Mouse (Mus musculus): ENCODE results near the gene Sox6. TPM values are rescaled to one million over a fixed set of nuclear protein-coding genes. Genes with fewer than 3 reads are reported as not detected.

The Sox6 gene
- total RNA-seq, 2 experiments from 2014 or later, result 968 to 1,059 TPM

GRCm38 (mm10) chr7:115842251-115842650, 196.3 kb downstream of the Sox6 start:
- ATAC-seq (replicated peaks; ENCODE audit: low FRiP score, poor library complexity, severe bottlenecking), result no peak

DNA sequence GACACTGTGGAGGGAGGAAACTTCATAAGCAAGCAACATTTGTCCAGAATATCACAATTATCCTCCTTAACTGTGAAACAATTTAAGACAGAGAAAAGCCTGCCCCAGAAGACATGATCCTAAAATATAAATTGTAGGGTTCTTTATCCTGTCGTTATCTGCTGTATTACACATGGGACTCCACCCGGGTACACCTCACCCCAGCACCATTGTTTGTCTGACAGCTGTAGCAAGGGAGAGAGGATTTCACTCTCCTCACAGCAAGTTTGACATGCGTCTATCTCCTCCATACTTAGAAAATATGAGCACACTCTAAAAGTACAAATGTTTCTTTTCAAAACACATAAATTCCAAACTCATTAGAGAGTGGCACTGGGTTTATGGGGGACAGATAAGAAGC, 198.0 kb downstream of the Sox6 start:
- ATAC-seq (replicated peaks; ENCODE audit: low FRiP score, poor library complexity, severe bottlenecking), result no peak

- ATAC-seq (replicated peaks; ENCODE audit: low FRiP score, poor library complexity, severe bottlenecking), result no peak
Measured at GRCm38 (mm10) chr7:115835005-115835404, 203.6 kb downstream of the Sox6 start.

GRCm38 (mm10) chr7:115833701-115834100, 204.9 kb downstream of the Sox6 start:
- ATAC-seq (replicated peaks; ENCODE audit: low FRiP score, poor library complexity, severe bottlenecking), result no peak

DNA sequence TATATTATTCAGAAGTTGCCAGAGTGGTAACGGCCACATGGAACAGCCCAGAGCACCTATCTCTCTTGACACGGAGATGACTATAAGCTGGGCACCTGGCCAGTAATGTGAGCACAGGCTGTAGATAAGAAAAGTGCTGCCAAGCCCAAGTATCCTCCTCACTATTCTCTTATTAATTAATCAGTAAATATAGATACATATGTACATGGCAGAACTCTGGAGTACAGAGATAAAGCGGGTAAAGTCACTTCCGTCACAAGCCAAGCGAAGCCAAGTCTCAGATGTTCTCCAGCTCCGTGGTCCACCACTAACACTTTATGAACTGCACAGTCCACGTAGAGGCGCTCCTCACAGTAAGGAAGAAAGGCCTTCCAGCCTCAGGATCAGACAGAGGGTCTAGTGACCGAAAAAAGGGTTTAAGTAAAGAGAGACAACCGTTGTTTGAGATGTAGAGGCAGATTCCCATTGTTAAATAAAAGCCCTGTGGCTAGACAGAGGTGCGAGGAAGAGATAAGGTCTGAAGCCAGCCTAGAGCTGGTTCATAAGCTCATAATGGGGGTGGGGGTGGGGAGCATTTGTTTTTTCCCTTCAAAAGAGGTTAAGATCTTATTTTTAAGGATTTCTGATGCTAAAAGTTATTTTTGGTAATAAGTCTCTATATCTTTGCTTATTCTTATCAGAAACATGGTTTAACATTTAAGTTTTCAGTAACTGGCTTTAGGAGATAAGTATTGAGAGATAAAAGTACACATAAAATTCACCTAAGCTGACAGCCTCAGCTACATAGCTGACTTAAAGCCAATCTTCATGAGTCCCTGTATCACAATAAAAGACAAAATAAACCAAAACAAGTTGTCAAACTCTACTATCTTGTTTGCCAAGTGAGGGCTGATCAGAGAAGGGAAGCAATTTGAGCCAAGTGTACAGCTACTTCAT, 207.4 kb downstream of the Sox6 start:
- ATAC-seq (replicated peaks; ENCODE audit: low FRiP score, poor library complexity, severe bottlenecking), result peak; percentile 87

DNA sequence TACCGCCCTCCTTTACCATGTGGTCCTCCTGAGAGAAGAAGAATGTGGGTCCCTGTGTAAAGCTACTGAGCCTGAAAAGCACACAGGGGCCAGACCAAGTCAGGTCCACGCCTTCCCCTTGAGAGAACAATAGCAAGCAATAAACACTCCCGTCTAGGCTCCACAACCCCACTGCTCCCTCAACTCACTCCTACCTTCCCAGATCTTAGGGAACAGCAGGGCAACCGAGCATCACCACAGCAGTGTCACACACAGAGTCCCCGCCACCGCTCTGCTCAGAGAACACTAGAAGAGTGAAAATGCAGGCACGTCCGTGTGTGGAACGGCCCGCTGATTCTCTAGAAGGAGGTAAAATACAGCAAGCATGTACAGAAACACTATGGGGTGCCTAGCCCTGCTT, 208.2 kb downstream of the Sox6 start:
- peak; percentile 12 for ATAC-seq (replicated peaks; ENCODE audit: low FRiP score, poor library complexity, severe bottlenecking)

DNA sequence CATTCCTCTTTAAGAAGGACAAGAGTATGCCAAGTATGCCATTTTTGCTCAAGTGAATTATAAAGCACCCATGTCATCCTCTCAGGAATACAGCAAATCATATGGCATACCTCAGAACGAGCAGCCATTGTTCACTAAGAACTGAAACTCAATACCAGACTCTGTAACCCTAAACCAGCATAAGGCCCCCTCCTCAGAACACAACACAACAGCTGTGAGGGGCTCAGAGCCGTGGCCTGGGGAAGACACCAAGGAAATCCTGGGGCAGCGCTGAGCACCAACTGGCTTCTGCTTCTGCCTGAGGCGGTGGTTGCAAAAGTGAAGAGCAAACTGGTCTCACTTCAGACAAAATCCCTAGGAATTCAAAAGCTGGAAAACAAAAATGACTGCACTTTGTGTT, 208.8 kb downstream of the Sox6 start:
- ATAC-seq (replicated peaks; ENCODE audit: low FRiP score, poor library complexity, severe bottlenecking), result no peak

DNA sequence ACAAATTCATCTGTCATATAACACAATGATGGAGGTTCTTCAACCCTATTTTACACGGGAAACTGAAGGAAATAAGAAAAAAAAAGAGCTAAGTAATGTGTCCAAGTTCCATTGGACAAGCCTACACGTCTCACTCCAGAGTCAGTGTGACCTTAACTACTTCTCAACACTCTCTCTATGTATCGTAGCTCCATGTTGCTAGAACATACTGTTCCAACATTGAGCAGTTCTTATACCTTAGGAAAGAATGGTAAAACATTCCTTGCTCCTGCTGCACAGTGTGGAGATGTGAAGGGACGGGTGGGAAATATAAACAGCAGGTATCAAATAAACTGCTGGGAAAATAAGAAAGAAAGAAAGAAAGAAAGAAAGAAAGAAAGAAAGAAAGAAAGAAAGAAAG, 209.3 kb downstream of the Sox6 start:
- no peak for ATAC-seq (replicated peaks; ENCODE audit: low FRiP score, poor library complexity, severe bottlenecking)

- no peak for ATAC-seq (replicated peaks; ENCODE audit: low FRiP score, poor library complexity, severe bottlenecking)
Measured at GRCm38 (mm10) chr7:115825295-115825694, 213.3 kb downstream of the Sox6 start.

DNA sequence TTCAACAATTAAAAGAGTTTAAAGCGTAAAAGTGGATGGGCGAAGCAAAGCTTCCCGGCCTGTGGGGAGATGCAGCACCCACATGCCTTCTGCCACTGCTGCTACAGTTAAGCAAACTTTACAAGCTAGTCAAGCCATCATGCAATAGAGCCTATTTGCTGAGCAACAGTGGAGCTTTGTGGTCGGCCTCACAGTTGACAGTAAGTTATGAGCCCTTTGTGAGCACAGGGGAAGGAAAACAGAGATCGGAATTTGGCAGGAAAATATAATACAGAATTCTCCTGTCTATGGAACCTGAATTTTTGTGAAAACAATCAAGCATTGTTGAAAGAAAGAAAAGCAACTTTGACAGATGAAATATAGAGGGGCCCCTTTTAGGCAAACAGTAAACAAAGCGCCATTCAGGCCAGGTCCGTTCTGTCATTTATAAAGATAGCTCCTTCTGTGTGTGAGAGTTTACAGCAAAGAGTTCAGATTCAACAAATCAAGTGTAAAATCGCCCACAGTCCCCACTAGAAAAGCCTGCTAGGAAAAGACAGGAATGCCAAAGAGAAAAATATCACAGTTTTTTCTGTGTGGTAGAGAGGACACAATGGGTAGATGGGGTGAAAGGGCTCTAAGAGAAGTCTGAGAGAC, 213.9 kb downstream of the Sox6 start:
- no peak for ATAC-seq (replicated peaks; ENCODE audit: low FRiP score, poor library complexity, severe bottlenecking)

GRCm38 (mm10) chr7:115819136-115819535, 219.5 kb downstream of the Sox6 start:
- ATAC-seq (replicated peaks; ENCODE audit: low FRiP score, poor library complexity, severe bottlenecking), result peak; percentile 45; the same call in 1 of the 2 replicates

DNA sequence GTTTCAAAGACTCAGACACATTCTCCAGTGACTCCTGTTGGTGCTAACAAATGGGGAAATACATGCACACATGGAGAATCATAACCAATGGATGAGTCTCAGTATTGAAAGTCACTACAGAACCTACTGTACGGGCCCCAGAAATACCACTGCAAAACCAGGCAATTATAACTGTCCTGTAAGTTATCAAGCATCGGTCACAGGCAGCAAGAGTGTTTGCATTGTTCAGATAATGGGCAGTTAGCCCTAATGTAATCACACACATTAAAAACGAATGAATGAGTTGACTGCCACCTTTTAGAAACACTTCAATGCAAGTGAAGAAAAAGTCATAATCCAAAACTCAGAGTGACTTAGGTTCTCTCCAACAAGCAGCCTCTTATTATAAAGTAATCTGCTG, 235.3 kb downstream of the Sox6 start:
- no peak for ATAC-seq (replicated peaks; ENCODE audit: low FRiP score, poor library complexity, severe bottlenecking)

DNA sequence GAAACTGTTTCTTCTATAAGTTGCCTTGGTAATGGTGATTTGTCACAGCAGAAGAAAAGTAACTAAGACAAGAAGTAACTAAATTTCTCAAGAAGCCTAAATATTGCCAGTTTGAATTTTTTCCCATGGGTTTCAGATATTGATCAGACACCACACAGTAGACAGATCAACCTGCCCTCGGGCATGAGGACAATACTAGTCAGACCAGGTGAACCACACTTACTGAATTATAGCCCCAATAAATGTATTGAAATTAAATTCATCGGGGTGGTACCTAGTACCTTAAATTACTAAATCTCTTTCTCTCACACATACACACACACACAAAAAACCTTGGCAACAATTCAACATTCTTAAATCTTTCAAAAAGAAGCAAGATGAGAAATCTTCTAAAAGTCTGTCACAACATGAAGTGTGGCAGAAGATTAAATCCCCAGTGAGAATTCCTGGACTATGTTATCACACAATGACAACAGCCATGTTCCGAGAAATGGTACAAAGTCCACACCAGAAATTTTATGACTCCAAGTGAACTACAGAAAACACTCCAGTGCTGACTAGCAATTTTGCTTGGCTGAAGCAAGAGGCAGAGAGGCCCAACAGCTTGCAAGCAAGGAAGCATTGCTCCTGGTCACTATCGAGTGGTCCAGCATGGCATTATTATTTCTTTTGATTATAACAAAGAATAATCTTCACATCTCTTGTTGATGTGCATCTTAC, 244.3 kb downstream of the Sox6 start:
- ATAC-seq (replicated peaks; ENCODE audit: low FRiP score, poor library complexity, severe bottlenecking), result no peak

GRCm38 (mm10) chr7:115792841-115793240, 245.8 kb downstream of the Sox6 start:
- no peak for ATAC-seq (replicated peaks; ENCODE audit: low FRiP score, poor library complexity, severe bottlenecking)

- ATAC-seq (replicated peaks; ENCODE audit: low FRiP score, poor library complexity, severe bottlenecking), result no peak
Measured at GRCm38 (mm10) chr7:115789116-115789823, 249.3 kb downstream of the Sox6 start.

DNA sequence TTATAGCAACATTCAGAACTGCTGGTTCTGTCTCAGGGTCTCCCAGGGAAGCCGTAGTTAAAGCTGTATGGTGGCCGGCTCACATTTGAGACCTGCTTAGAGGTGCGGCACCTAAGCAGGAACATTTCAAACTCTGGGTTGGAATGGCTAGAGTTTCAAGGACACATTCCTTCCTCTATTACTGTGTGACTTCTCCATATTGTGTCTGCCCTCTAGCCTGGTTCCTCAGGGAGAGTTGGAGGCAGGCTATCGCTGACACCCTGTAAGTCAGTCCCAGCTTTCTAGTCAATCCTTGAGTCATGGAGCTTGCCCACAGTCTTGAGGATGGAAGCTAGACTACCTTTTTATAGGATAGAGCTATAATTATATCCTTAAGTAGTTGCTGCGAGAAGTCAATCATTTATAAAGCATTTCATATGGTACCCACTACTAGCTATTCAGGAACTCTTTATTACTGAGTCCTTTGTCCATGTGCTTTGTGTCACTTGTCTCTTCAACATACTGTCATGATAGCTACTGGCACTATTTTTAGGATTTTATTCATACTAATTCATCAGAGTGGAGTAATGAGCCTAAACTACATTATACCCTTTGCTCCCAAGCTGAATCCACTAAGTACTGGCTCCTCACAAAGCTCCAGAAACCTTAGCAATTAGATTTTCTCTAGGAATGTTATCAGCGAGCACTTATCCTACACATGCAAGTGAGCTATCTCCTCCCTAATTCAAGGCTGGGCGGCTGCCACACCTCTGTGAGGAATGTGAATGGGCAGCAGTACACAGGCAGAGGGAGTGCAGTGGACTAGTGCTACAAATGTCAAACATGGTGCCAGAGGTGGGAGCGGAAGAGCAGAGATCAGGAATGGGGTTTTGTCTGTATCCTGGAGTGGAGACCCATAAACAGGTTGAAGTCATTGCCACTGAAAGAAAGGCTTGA, 254.3 kb downstream of the Sox6 start:
- 0 out of 2 replicates have a peak, but pooled peaks have one; percentile 13 for ATAC-seq (replicated peaks; ENCODE audit: low FRiP score, poor library complexity, severe bottlenecking)

DNA sequence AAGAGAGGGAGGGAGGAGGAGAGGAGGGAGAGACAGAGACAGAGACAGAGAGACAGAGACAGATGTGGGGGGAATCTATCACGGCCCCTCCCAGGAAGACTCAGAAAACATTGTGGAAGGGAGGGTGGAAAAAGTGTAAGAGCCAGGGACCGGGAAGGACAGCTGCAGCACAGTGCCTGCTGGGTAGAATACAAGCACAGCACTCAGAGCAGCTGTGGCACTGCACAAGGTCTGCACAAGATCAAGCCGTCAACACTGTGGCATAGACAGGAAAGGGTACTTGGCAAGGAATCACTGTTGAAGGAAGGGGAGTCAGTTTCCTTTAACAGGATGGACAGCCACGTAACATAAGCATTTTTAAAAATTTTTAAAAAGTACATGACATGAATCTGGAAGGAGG, 258.4 kb downstream of the Sox6 start:
- no peak for ATAC-seq (replicated peaks; ENCODE audit: low FRiP score, poor library complexity, severe bottlenecking)

DNA sequence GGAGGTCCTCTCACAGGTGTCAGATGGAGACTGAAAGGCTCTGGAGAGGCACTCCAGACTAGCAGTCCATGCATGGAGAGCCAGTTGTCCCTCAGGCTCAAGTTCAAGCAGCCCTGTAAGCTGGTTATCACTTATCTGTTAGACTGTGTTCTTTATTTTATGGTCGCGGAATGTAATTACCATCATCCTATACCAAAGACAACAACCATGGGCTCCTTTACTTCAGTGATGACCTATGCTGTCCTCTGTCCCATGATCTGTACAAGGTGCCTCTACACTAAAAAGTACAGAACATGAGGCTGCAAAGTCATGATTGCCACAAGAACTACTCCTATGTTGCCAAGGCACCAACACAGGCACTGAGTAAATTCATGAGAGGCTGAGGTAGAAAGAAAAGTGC, 259.1 kb downstream of the Sox6 start:
- ATAC-seq (replicated peaks; ENCODE audit: low FRiP score, poor library complexity, severe bottlenecking), result no peak

DNA sequence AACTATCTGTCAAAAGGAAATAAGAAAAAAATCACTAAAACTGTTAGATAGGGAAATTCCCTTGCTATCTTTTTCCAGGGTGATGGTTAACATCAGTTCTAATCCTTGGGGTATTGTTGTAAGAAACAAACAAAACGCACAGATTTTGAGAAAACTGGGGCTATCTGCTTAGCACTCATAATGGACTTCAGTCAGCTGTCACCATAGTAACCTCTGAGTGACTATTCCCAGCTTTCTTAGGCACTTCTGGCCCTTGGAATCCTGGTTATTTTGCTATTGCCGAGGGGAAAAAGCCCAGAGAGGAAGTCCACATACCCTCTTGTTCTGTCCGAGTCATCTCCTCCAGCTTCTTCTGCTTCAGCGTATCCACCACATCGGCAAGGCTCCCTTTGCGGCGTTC, 261.9 kb downstream of the Sox6 start:
- no peak for ATAC-seq (replicated peaks; ENCODE audit: low FRiP score, poor library complexity, severe bottlenecking)

Measured in erythroblast, adult 5-6 weeks (primary cell).